Mouse (Mus musculus) stomach, postnatal 0 days (tissue): ENCODE data around the gene Fam114a1.

ENCODE experiments used
- CTCF ChIP-seq: IDR thresholded peaks from 2 replicates; pipeline ENCODE4 v1.5.1; 2016; ENCODE audit warnings: antibody characterized with exemption, low read depth, mild to moderate bottlenecking, moderate library complexity
- EP300 ChIP-seq: optimal IDR thresholded peaks from 2 replicates; pipeline ENCODE3; 2016; ENCODE audit warnings: antibody characterized with exemption

DNA sequence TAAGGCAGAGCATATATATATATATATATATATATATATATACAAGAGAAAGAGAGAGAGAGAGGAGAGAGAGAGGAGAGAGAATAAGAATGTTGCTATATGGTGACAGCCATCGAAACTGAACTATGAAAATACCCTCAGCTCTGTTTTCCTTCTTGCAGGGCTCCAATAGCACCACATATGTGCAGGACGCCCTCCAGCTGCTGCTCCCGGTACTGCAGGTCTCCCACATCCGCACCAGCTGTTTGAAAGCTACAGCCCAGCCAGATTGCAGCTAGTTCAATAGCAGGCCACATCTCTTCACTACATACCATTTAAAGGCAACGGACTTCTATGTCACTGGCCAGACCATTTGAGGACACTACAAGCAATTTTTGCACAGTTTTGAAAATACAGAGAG is 70.6 kb downstream of the Fam114a1 start:
- TF ChIP-seq CTCF (peak; percentile 54), EP300 (no peak)
